Mouse (Mus musculus): ENCODE measurements around the gene Gtf3c1.

GRCm38 (mm10) chr7:125678756-125679155 is 28.8 kb downstream of the Gtf3c1 start:
- TF ChIP-seq CTCF (conservative IDR thresholded peaks at IDR 0.05; ENCODE audit: insufficient read depth, insufficient read length, low read depth, low read length) (no peak), POLR2A (IDR thresholded peaks at IDR 0.05; ENCODE audit: low read depth, low read length) (no peak)
